Mouse (Mus musculus) olfactory bulb, adult 2 months (tissue): ENCODE measurements around the gene Trmt44. TPM values are rescaled to one million over a fixed set of nuclear protein-coding genes. Genes with fewer than 3 reads are reported as not detected.
"Not testable (repeated sequence)": the region's sequence is repeated elsewhere in the genome, so short reads cannot be mapped to it uniquely, and the experiment has no call there.

Experiments used
- H3K27ac ChIP-seq: fragments of 200-500 bp; 2 replicates; pipeline ENCODE4 v1.5.1; 2012; ENCODE audit warnings: low read depth, low read length; ENCODE audit not compliant: insufficient read depth
- H3K4me1 ChIP-seq: fragments of 200-500 bp; 2 replicates; pipeline ENCODE4 v1.6.1; 2012; ENCODE audit warnings: low read length; ENCODE audit not compliant: control insufficient read depth, insufficient read depth
- H3K4me3 ChIP-seq: fragments of 200-500 bp; 2 replicates; pipeline ENCODE4 v1.5.1; 2012; ENCODE audit warnings: mild to moderate bottlenecking, low read depth, low read length, moderate library complexity; ENCODE audit not compliant: insufficient read depth
- CTCF ChIP-seq: fragments of 200-500 bp; IDR thresholded peaks from 2 replicates; pipeline ENCODE4 v1.5.1; 2012; ENCODE audit warnings: low read depth, mild to moderate bottlenecking, low read length, moderate library complexity; ENCODE audit not compliant: insufficient read depth
- POLR2A ChIP-seq: fragments of 200-500 bp; IDR thresholded peaks from 2 replicates; pipeline ENCODE4 v1.6.1; 2012; ENCODE audit warnings: mild to moderate bottlenecking, low read depth, low read length, moderate library complexity; ENCODE audit not compliant: insufficient read depth
- WGBS: fragments of 180-500 bp; shearing (Covaris S2); methylation state at CpG from one replicate; pipeline ENCODE4 v1.1.7; 2018; 5-methylcytosine and 5-hydroxymethylcytosine counted together
- polyA plus RNA-seq: library from polyadenylated mRNA; stranded (reverse); fragments of >200 nt; gene quantifications from 2 replicates; pipeline ENCODE4 v1.2.4, GENCODE M21; 2012; ENCODE audit warnings: low replicate concordance; ENCODE audit not compliant: missing spikeins, insufficient read depth, insufficient read length

Gene Trmt44
- polyA plus RNA-seq, 1 experiment: not detected

- TF ChIP-seq POLR2A: no peak
- TF ChIP-seq CTCF: no peak
- no peaks in the 10 kb centered on the region for H3K4me1 ChIP-seq
- no peak overlapping the region for H3K4me3 ChIP-seq
- H3K27ac ChIP-seq: no peak overlapping the region
- 80% methylated on average over 4 of the region's 4 CpGs for WGBS
Measured at GRCm38 (mm10) chr5:35592824-35593223, 18.0 kb upstream of the Trmt44 start.

DNA sequence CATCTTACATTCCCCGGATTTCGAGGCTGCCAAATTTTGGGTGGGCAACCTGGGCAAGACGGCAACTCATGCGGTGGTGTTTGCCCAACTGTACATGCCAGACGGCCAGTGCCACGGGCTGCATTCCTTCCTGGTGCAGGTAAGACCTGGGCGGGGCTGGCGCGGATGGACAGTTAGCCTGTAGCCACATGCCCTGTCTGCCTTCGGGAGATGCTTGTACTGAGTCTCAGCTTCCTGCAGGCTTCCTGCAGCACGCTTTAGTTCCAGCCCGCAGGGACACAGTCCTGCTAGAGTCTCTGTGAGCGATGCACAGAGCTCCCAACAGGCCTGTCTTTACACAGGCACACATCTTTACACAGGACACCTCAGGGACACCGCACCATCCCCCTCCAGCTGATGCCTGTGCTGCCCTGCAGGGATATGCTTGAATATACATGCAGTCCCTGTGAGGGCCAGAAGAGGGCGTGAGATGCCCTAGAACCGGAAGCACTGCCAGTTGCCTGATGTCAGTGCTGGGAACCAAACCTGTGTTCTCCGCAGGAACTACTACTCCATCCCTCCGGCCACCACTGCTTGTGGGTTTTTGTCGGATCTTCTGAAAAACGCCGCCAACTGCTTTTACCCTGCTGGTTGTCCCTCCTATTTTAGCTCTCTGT is 17.3 kb upstream of the Trmt44 start:
- Histone ChIP-seq H3K27ac (no peak overlapping the region), H3K4me3 (no peak overlapping the region), H3K4me1 (no peaks in the 10 kb centered on the region)
- WGBS: 86% methylated on average over 21 of the region's 21 CpGs
- TF ChIP-seq CTCF (0 out of 2 replicates have a peak, but pooled peaks have one; percentile 26), POLR2A (no peak)

GRCm38 (mm10) chr5:35591497-35591896 is 16.6 kb upstream of the Trmt44 start:
- TF ChIP-seq CTCF: no peak
- TF ChIP-seq POLR2A: no peak
- no peak overlapping the region for H3K4me3 ChIP-seq
- 93% methylated on average over 4 of the region's 4 CpGs for WGBS
- H3K27ac ChIP-seq: no peak overlapping the region
- no peaks in the 10 kb centered on the region for H3K4me1 ChIP-seq

DNA sequence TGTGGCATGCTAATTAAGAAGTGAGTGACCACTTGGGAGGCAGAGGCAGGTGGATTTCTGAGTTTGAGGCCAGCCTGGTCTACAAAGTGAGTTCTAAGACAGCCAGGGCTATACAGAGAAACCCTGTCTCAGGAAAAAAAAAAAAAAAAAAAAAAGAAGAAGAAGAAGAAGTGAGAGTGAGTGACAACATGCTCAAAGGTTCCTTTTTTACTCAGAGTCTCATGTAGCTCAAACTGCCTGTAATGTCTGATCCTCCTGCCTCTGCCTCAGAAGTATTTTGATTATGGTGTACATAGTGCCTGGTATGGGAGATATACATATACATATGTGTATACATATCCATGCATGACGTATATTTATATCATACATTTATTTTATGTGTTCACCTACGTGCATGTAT is 9.4 kb upstream of the Trmt44 start:
- WGBS: 97% methylated on average over 2 of the region's 2 CpGs
- not testable (repeated sequence) for H3K4me3 ChIP-seq, H3K4me1 ChIP-seq, H3K27ac ChIP-seq

DNA sequence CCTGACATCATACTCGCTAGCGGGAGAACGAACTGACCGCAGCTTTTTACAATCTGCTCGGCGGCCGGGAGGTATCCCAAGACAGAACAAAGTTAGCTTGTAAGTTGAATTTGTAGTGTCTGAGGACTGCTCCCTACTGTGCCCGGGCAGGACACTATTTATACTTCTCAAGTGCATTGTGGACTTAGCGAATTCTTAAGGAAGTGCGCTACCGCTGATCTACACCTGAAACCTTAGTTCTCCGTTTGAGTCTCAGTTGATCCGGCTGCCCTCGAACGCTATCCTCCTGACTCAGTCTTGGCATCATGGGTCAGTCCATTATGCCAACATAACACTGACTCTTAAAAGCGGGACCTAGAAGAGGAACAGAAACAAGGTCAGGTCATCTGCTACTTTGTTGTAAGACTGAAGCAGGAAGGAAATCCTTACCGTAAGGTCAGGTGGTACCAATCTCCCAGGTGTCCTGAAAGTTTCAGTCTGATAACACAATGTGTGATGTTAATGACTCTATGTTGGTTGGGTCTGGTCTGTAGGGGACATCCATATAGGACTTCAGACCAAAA is 8.4 kb upstream of the Trmt44 start:
- no peak overlapping the region for H3K27ac ChIP-seq
- TF ChIP-seq CTCF (no peak), POLR2A (no peak)
- peaks cover 4% of the 10 kb centered on the region; the same call in 1 of the 2 replicates for H3K4me1 ChIP-seq
- H3K4me3 ChIP-seq: peak overlapping the region; percentile 60
- WGBS: 3% methylated on average over 17 of the region's 17 CpGs

GRCm38 (mm10) chr5:35582445-35583220 is 7.8 kb upstream of the Trmt44 start, which contains the start of gene Acox3:
Gene Acox3, plus strand, starts transcription at chr5:35583040.
- no peak for TF ChIP-seq CTCF
- no peak; the same call in 1 of the 2 replicates for TF ChIP-seq POLR2A
- Histone ChIP-seq H3K4me1 (peaks cover 4% of the 10 kb centered on the region; the same call in 1 of the 2 replicates), H3K27ac (0 out of 2 replicates have a peak within 1 kb of the TSS, but pooled peaks have one; percentile 7), H3K4me3 (peak within 1 kb of the TSS; percentile 60)
- WGBS: under 1% methylated on average over 35 of the region's 35 CpGs

- 52% methylated on average over 3 of the region's 3 CpGs for WGBS
- H3K4me3 ChIP-seq: no peak overlapping the region
- peaks cover 4% of the 10 kb centered on the region; the same call in 1 of the 2 replicates for H3K4me1 ChIP-seq
- H3K27ac ChIP-seq: no peak overlapping the region
- TF ChIP-seq POLR2A (no peak), CTCF (no peak)
Measured at GRCm38 (mm10) chr5:35580156-35580922, 5.5 kb upstream of the Trmt44 start.

- TF ChIP-seq CTCF (no peak), POLR2A (no peak)
- no peak overlapping the region for H3K27ac ChIP-seq
- H3K4me3 ChIP-seq: no peak overlapping the region
- 53% methylated on average over 5 of the region's 5 CpGs for WGBS
- H3K4me1 ChIP-seq: peaks cover 5% of the 10 kb centered on the region; the same call in 1 of the 2 replicates
Measured at GRCm38 (mm10) chr5:35579247-35579893, 4.5 kb upstream of the Trmt44 start.
